Mouse (Mus musculus): ENCODE data around the gene Arhgap23.

Arhgap23 gene

DNA sequence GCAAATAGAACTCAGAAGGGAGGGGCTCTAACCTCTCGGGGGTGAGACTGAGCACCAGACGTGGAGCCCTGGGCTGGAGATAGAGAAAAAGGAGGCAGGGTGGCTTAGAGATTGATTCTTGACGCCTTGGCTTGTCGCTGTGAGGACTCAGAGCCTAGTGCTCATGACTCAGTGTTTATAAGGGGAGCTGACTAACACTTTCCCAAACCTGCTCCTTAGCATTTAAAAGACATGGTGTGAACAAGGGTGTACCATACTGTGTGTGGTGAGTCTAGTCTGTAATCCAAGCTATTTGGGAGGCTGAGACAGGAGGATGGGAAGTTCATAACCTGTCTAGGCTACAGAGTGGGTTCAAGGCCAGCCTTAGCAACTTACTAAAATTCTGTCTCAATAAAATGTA is 41.8 kb downstream of the Arhgap23 start:
- intact Hi-C loops (cut with DNase I): no loop called here

- intact Hi-C loops (cut with DNase I): loop anchor here (10.0 kb wide), 1 partner anchor 107 kb away; the partner anchor contains the start of gene Gpr179
Observed at GRCm38 (mm10) chr11:97461307-97461820, 46.0 kb downstream of the Arhgap23 start.

DNA sequence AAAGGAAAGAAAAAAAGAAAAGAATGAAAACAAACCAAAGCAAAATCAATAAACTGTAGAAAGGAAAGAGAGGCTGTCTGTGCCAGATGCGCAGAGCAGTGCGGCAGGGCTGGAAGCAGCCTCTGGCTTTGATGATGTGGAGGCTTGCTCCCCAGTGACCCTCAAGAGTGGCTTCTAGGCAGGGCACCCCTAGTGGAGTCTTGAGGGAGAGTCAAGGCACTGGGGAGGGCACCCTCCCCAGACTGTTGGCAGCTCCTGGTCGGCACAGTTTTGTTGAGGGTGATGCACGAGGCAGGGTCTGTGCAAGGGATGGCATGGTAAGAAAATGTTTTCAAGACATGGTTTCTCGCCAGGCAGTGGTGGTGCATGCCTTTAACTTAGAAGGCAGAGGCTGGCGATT is 47.2 kb downstream of the Arhgap23 start:
- intact Hi-C loops (cut with DNase I): loop anchor here (10.0 kb wide), 1 partner anchor 108 kb away; the partner anchor contains the start of gene Gpr179

DNA sequence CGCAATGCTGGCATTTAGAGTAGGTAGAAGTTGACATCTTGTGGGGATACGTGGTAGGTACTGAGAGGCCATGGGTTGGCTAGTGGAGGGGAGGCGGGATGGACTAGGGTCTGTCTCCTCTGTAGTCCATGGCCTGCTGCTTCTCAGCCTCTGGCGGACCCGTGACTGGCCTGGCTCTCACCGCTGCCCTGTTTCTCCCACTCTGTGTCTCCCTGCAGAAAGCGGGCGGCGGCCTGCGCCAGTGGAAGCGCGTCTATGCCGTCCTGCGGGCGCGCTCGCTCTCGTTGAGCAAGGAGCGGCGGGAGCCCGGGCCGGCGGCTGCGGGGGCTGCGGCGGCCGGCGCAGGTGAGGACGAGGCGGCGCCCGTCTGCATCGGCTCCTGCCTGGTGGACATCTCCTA is 47.8 kb downstream of the Arhgap23 start:
- intact Hi-C loops (cut with DNase I): loop anchor here (10.0 kb wide), 1 partner anchor 108 kb away; the partner anchor contains the start of gene Gpr179

DNA sequence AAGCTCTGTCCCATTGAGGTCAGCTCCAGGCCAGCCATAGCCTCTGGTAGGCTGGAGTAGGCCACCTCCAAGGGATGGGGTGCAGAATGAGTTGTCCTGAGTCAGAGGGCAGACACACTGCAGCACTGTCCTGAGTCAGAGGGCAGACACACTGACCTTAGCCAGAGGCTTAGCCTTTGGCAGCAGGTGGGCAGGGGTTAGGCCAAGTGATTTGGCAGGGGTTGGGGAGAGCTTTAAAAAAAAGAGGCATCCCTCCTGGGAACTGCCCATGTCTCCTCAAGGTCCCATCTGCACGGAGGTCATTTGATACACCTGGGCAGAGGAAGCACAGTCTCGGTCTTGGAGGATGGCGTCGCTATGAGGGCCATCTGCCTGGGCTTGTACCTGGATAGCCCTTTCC is 48.7 kb downstream of the Arhgap23 start:
- intact Hi-C loops (cut with DNase I): loop anchor here (10.0 kb wide), 1 partner anchor 109 kb away; the partner anchor contains the start of gene Gpr179

GRCm38 (mm10) chr11:97465957-97466356 is 50.6 kb downstream of the Arhgap23 start:
- intact Hi-C loops (cut with DNase I): loop anchor here (10.0 kb wide), 1 partner anchor 111 kb away; the partner anchor contains the start of gene Gpr179

DNA sequence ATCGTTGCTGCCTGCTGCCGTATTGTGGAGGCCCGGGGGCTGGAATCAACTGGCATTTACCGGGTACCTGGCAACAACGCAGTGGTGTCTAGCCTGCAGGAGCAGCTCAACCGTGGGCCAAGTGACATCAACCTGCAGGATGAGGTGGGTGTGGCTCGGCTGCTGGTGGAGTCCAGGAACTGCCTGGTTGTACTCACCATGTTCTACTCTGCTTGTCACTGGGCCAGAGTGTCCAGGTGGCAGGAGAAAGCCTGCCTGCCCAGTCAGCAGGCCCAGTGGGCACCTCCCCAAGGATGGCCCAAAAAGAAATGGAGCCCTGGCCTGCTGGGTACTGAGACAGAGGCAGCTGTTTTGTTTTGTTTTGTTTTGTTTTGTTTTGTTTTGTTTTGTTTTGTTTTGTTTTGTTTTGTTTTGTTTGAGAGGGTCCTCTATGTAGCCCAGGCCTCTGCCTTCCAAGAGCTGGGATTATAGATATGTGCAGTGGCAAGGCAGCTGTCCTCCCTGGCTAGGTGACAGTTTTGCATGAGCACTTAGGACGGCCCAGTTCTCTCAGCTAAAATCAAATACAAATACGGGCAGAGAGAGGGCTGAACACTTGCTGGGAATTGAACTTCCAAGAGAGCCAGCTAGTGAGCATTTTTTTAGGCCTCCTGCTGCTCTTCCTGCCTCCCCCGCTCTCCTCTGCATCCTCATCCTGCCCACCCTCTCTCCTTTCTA is 51.3 kb downstream of the Arhgap23 start:
- intact Hi-C loops (cut with DNase I): loop anchor here (10.0 kb wide), 1 partner anchor 112 kb away; the partner anchor contains the start of gene Gpr179

DNA sequence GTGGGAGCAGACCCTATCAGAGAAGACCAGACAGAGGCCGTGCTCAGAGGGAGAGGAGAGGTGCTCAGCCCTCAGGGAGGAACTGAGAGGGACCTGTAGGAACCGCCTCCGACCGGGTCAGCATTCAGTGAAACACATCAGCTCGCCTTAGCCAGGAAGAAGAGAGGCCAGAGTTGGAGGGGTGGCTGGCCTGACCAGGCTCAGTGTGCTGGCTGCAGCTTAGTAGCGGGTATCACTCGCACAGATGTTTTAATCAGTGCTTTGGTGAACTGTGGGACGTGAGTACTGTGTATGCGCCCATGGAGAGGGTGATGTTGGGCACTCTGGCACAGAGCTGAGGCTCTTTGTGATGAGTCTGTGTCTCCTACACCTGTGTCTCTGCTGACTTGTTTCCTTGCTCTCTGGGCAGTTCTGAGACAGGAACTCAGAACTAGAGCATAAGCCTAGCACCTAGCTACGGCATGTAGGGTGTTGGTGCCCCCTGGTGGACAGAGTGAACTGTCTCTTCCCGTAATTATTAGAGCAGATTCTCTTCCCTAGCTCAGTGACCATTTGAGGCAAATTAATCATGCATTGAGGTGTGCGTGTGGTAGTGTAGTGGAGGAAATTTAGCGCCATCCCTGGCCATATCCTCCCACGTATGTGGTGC is 53.4 kb downstream of the Arhgap23 start:
- intact Hi-C loops (cut with DNase I): loop anchor here (1.0 to 10.0 kb wide), 3 partner anchors 36 to 114 kb away; partner anchors contain the start of gene Gpr179

- intact Hi-C loops (cut with DNase I): loop anchor here (1.0 to 10.0 kb wide), 3 partner anchors 38 to 115 kb away; partner anchors contain the start of gene Gpr179
Observed at GRCm38 (mm10) chr11:97469828-97470227, 54.5 kb downstream of the Arhgap23 start.

DNA sequence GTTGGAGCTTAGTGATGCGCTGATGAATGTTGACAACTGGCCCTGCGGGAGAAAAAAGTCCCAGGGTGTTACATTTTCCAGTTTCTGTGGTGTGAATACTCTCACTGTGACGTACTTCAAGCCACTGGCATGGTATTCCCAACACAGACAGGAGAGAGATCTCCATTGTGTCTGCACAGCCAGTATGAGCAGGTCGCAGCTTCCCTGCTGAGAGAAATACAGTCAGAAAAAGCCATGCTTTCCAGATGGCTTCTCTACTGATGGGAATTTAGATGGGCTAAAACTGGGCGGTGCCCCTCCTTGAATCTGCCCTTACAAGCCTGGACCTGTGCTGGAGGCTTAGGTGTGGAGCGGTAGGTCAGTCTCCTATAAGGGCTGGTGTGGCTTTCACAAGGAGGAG is 55.9 kb downstream of the Arhgap23 start:
- intact Hi-C loops (cut with DNase I): no loop called here

DNA sequence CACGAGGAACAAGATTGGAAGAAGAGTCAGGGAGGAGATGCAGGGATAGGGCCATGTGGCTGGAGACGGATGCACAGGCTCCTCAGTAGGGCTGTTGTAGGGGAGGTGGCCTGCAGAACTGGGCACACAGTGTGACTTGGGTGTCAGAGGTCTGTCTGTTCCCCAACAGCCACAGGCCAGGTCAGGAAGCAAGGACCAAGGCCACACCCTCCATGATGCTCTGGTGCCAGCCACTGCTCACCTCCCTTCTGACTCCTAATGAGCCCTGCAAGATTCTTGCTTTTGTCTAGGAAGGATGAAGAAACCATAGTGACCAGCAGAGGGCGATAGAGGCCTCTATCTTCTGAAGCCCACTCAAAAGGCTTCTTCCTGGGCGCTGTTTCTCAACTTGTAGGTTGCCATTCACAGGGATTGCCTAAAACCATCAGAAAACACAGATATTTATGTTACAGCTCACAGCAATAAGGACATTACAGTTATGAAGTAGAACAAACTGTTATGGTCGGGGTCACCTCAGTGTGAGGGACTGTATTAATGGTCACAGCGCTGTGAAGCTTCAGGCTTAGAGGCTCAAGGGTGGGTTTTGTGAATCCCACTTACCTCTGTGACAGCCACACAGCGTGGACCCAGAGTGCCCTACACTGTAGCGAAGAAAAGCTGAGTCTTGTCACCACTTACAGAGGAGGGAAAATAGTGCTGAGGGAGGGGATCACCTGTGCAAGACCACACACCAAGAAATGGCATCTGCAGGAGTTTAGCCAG is 61.2 kb downstream of the Arhgap23 start:
- intact Hi-C loops (cut with DNase I): no loop called here

- intact Hi-C loops (cut with DNase I): no loop called here
Observed at GRCm38 (mm10) chr11:97477431-97477830, 62.1 kb downstream of the Arhgap23 start.

DNA sequence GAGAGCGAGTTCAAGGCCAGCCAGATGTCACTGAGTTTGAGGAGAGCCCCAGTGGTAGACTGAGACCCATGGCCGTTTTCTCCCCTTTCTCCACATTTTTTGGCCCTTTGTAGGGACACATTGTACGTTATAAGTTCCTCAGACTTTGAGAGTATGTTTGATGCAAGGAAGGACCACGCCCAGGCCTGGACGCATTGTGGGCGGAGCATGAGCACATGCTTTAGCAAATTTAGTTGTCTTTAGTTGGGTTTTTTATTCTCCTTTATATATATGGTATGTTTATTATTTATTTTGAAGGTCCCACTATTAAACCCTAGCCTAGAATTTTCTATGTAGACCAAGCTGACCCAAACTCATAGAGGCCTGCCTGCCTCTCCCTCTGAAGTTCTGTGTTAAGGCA is 63.0 kb downstream of the Arhgap23 start:
- intact Hi-C loops (cut with DNase I): no loop called here

- intact Hi-C loops (cut with DNase I): no loop called here
Observed at GRCm38 (mm10) chr11:97479085-97479484, 63.8 kb downstream of the Arhgap23 start.

DNA sequence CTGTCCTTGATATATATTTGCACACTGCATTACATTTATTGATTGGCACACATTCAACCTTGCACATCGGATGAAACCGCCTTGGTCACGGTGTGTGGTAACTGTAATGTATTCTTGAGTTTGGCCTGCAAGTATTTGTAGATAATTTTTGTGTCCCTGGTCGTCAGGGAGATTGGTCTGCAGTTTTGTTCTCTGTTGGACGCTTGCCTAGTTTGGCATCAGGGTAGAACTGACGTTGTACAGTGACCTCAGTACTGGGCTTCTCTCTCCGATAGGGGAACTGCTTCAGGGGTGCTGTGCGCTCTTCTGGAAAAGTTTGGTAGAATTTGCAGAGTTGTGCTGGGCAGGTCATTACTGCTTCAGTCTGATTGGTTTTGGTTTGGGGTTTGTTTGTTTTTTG is 64.5 kb downstream of the Arhgap23 start:
- intact Hi-C loops (cut with DNase I): no loop called here

- intact Hi-C loops (cut with DNase I): loop anchor here (5.0 kb wide), 1 partner anchor 92 kb away; the partner anchor contains the start of gene Srcin1
Observed at GRCm38 (mm10) chr11:97485661-97486060, 70.3 kb downstream of the Arhgap23 start.

- intact Hi-C loops (cut with DNase I): loop anchor here (2.0 to 5.0 kb wide), 2 partner anchors 90 to 131 kb away; partner anchors contain the start of gene Srcin1
Observed at GRCm38 (mm10) chr11:97487656-97488055, 72.3 kb downstream of the Arhgap23 start.

GRCm38 (mm10) chr11:97489589-97490324 is 74.4 kb downstream of the Arhgap23 start:
- intact Hi-C loops (cut with DNase I): loop anchor here (2.0 to 5.0 kb wide), 2 partner anchors 88 to 129 kb away; partner anchors contain the start of gene Srcin1

- intact Hi-C loops (cut with DNase I): no loop called here
Observed at GRCm38 (mm10) chr11:97491640-97492039, 76.3 kb downstream of the Arhgap23 start.

- intact Hi-C loops (cut with DNase I): no loop called here
Observed at GRCm38 (mm10) chr11:97492836-97493235, 77.5 kb downstream of the Arhgap23 start.
